Mouse (Mus musculus) stomach, embryonic 14.5 days (tissue): ENCODE data around the gene Gpank1. TPM values are rescaled to one million over a fixed set of nuclear protein-coding genes. Genes with fewer than 3 reads are reported as not detected.

ENCODE experiments used
- ATAC-seq: fragments of 200-750 bp; cut with Nextera tagmentation; 2 replicates; pipeline ENCODE4 v1.8.0; 2017; ENCODE audit warnings: low read depth, moderate TSS enrichment; ENCODE audit not compliant: insufficient number of reproducible peaks, insufficient read depth, low FRiP score
- H3K27ac ChIP-seq: fragments of 300-500 bp; sonication (generic); 2 replicates; pipeline ENCODE4 v1.5.1; 2014; ENCODE audit warnings: mild to moderate bottlenecking, low read length, moderate library complexity, mixed read lengths
- H3K27me3 ChIP-seq: fragments of 300-500 bp; sonication (generic); 2 replicates; pipeline ENCODE4 v1.6.1; 2014; ENCODE audit warnings: low read length, control low read depth, mixed read lengths; ENCODE audit not compliant: control insufficient read depth, insufficient read depth
- H3K36me3 ChIP-seq: fragments of 300-500 bp; sonication (generic); 2 replicates; pipeline ENCODE4 v1.6.1; 2014; ENCODE audit warnings: mild to moderate bottlenecking, control low read depth, low read length, moderate library complexity, mixed read lengths; ENCODE audit not compliant: control insufficient read depth, insufficient read depth
- H3K4me1 ChIP-seq: fragments of 300-500 bp; sonication (generic); 2 replicates; pipeline ENCODE4 v1.6.1; 2014; ENCODE audit warnings: low read length, control low read depth, mixed read lengths; ENCODE audit not compliant: control insufficient read depth, insufficient read depth
- H3K4me2 ChIP-seq: fragments of 300-500 bp; sonication (generic); replicated peaks from 2 replicates; pipeline ENCODE4 v1.6.1; 2014; ENCODE audit warnings: low read depth, low read length, control low read depth
- H3K4me3 ChIP-seq: fragments of 300-500 bp; sonication (generic); 2 replicates; pipeline ENCODE4 v1.5.1; 2014; ENCODE audit warnings: low read depth, low read length, control low read depth
- H3K9ac ChIP-seq: fragments of 300-500 bp; sonication (generic); replicated peaks from 2 replicates; pipeline ENCODE4 v1.6.1; 2014; ENCODE audit warnings: low read depth, mild to moderate bottlenecking, control low read depth, low read length, moderate library complexity, mixed read lengths
- H3K9me3 ChIP-seq: fragments of 300-500 bp; sonication (generic); 2 replicates; pipeline ENCODE4 v1.6.1; 2016; ENCODE audit warnings: low read depth, low read length, control low read depth; ENCODE audit not compliant: control insufficient read depth
- WGBS: fragments of 180-500 bp; shearing (Covaris S2); extraction: QIAGEN DNeasy Blood & Tissue Kit; methylation state at CpG from one replicate; pipeline ENCODE4 v1.1.7; 2014; 5-methylcytosine and 5-hydroxymethylcytosine counted together
- polyA plus RNA-seq: library from polyadenylated mRNA; unstranded; fragments of >200 nt; fragmentation: Nextera tagmentation; extraction: Ambion mirVana; gene quantifications from 2 replicates; pipeline ENCODE4 v1.2.1, GENCODE M21; 2014

Gpank1 gene
- polyA plus RNA-seq, 1 experiment from 2014 or later = 21.9 TPM

GRCm38 (mm10) chr17:35094475-35095365 lies 26.5 kb upstream of the Gpank1 start:
- Histone ChIP-seq H3K4me3 (no peak overlapping the region), H3K27ac (no peak overlapping the region), H3K9ac (no peak overlapping the region), H3K4me1 (peaks cover 10% of the 10 kb centered on the region), H3K9me3 (no peaks in the 10 kb centered on the region), H3K36me3 (peaks cover 62% of the 10 kb centered on the region), H3K27me3 (no peaks in the 10 kb centered on the region), H3K4me2 (no peak overlapping the region)
- 89% methylated on average over 15 of the region's 15 CpGs for WGBS
- no peak for ATAC-seq

- WGBS = 85% methylated on average over 12 of the region's 12 CpGs
- Histone ChIP-seq H3K9ac (no peak overlapping the region), H3K27ac (no peak overlapping the region), H3K4me1 (no peaks in the 10 kb centered on the region), H3K4me3 (no peak overlapping the region), H3K9me3 (no peaks in the 10 kb centered on the region), H3K36me3 (peaks cover 75% of the 10 kb centered on the region), H3K27me3 (no peaks in the 10 kb centered on the region), H3K4me2 (no peak overlapping the region)
- ATAC-seq = no peak
Observed at GRCm38 (mm10) chr17:35096597-35096996, 24.7 kb upstream of the Gpank1 start.

GRCm38 (mm10) chr17:35097164-35097655 lies 24.0 kb upstream of the Gpank1 start:
- Histone ChIP-seq H3K36me3 (peaks cover 78% of the 10 kb centered on the region), H3K9ac (no peak overlapping the region)
- WGBS = 89% methylated on average over 11 of the region's 12 CpGs

GRCm38 (mm10) chr17:35100196-35100765 lies 21.0 kb upstream of the Gpank1 start:
- Histone ChIP-seq H3K4me2 (no peak overlapping the region), H3K27ac (no peak overlapping the region), H3K4me1 (no peaks in the 10 kb centered on the region), H3K4me3 (no peak overlapping the region), H3K27me3 (no peaks in the 10 kb centered on the region), H3K36me3 (peaks cover 64% of the 10 kb centered on the region), H3K9me3 (no peaks in the 10 kb centered on the region), H3K9ac (no peak overlapping the region)
- ATAC-seq = no peak
- WGBS = 54% methylated on average over 10 of the region's 10 CpGs

More at GRCm38 (mm10) chr17:35097164-35097655, 24.0 kb upstream of the Gpank1 start:
- H3K4me3 ChIP-seq = no peak overlapping the region
- ATAC-seq = no peak
- no peak overlapping the region for H3K27ac ChIP-seq
- H3K4me2 ChIP-seq = no peak overlapping the region
- H3K4me1 ChIP-seq = no peaks in the 10 kb centered on the region
- H3K27me3 ChIP-seq = no peaks in the 10 kb centered on the region
- no peaks in the 10 kb centered on the region for H3K9me3 ChIP-seq

- H3K4me2 ChIP-seq = no peak overlapping the region
- no peak overlapping the region for H3K4me3 ChIP-seq
- H3K4me1 ChIP-seq = 0 out of 2 replicates have a peak, but pooled peaks cover 2% of the 10 kb centered on the region
- no peaks in the 10 kb centered on the region for H3K27me3 ChIP-seq
- no peak overlapping the region for H3K9ac ChIP-seq
- no peaks in the 10 kb centered on the region for H3K9me3 ChIP-seq
- no peak overlapping the region for H3K27ac ChIP-seq
- peaks cover 62% of the 10 kb centered on the region for H3K36me3 ChIP-seq
- ATAC-seq = no peak
- 85% methylated on average over 11 of the region's 11 CpGs for WGBS
Observed at GRCm38 (mm10) chr17:35101161-35101560, 20.1 kb upstream of the Gpank1 start.

GRCm38 (mm10) chr17:35102299-35102698 lies 19.0 kb upstream of the Gpank1 start:
- 72% methylated on average over 8 of the region's 8 CpGs for WGBS
- H3K27me3 ChIP-seq = no peaks in the 10 kb centered on the region
- no peaks in the 10 kb centered on the region for H3K9me3 ChIP-seq
- H3K27ac ChIP-seq = no peak overlapping the region
- no peak for ATAC-seq
- 0 out of 2 replicates have a peak, but pooled peaks cover 3% of the 10 kb centered on the region for H3K4me1 ChIP-seq
- no peak overlapping the region for H3K4me2 ChIP-seq
- H3K9ac ChIP-seq = no peak overlapping the region
- H3K36me3 ChIP-seq = peaks cover 52% of the 10 kb centered on the region
- H3K4me3 ChIP-seq = no peak overlapping the region

- Histone ChIP-seq H3K27me3 (no peaks in the 10 kb centered on the region), H3K4me1 (0 out of 2 replicates have a peak, but pooled peaks cover 3% of the 10 kb centered on the region), H3K4me2 (no peak overlapping the region), H3K9ac (no peak overlapping the region), H3K27ac (no peak overlapping the region), H3K36me3 (peaks cover 43% of the 10 kb centered on the region), H3K9me3 (no peaks in the 10 kb centered on the region), H3K4me3 (no peak overlapping the region)
- no peak for ATAC-seq
- WGBS = 67% methylated on average over 6 of the region's 6 CpGs
Observed at GRCm38 (mm10) chr17:35103221-35103690, 18.0 kb upstream of the Gpank1 start.

GRCm38 (mm10) chr17:35104079-35104478 lies 17.2 kb upstream of the Gpank1 start:
- Histone ChIP-seq H3K4me2 (no peak overlapping the region), H3K4me3 (no peak overlapping the region), H3K9me3 (no peaks in the 10 kb centered on the region), H3K36me3 (peaks cover 36% of the 10 kb centered on the region), H3K27me3 (no peaks in the 10 kb centered on the region), H3K4me1 (0 out of 2 replicates have a peak, but pooled peaks cover 3% of the 10 kb centered on the region), H3K27ac (no peak overlapping the region), H3K9ac (no peak overlapping the region)
- ATAC-seq = no peak
- 90% methylated on average over 7 of the region's 7 CpGs for WGBS
